Mouse (Mus musculus) forebrain, embryonic 14.5 days (tissue): Measurements from ENCODE around the gene Mtfr2. TPM values are rescaled to one million over a fixed set of nuclear protein-coding genes. Genes with fewer than 3 reads are reported as not detected.
A peak's percentile ranks its signal among the peaks of the same experiment; 100 is the strongest.

Experiments used
- ATAC-seq: fragments of 200-750 bp; cut with Nextera tagmentation; 2 replicates; pipeline ENCODE4 v1.8.0; 2017; ENCODE audit warnings: mild to moderate bottlenecking, moderate library complexity
- DNase-seq: peaks from one replicate; pipeline ENCODE4 v3.0.0-alpha.2; 2015; ENCODE audit warnings: low spot score
- H3K27ac ChIP-seq: fragments of 300-500 bp; sonication (generic); 2 replicates; pipeline ENCODE4 v1.5.1; 2014; ENCODE audit warnings: low read depth, mild to moderate bottlenecking, control low read depth, low read length, moderate library complexity
- H3K27me3 ChIP-seq: fragments of 300-500 bp; sonication (generic); replicated peaks from 2 replicates; pipeline ENCODE4 v1.6.1; 2014; ENCODE audit warnings: low read length, control low read depth, mixed read lengths; ENCODE audit not compliant: control insufficient read depth, insufficient read depth
- H3K36me3 ChIP-seq: fragments of 300-500 bp; sonication (generic); 2 replicates; pipeline ENCODE4 v1.6.1; 2014; ENCODE audit warnings: low read length, control low read depth; ENCODE audit not compliant: control insufficient read depth, insufficient read depth
- H3K4me1 ChIP-seq: fragments of 300-500 bp; sonication (generic); 2 replicates; pipeline ENCODE4 v1.6.1; 2014; ENCODE audit warnings: antibody characterized with exemption, low read length, control low read depth; ENCODE audit not compliant: control insufficient read depth, insufficient read depth
- H3K4me2 ChIP-seq: fragments of 300-500 bp; sonication (generic); 2 replicates; pipeline ENCODE4 v1.6.1; 2014; ENCODE audit warnings: mild to moderate bottlenecking, control low read depth, low read length
- H3K4me3 ChIP-seq: fragments of 300-500 bp; sonication (generic); 2 replicates; pipeline ENCODE4 v1.5.1; 2014; ENCODE audit warnings: low read depth, low read length, control low read depth
- H3K9ac ChIP-seq: fragments of 300-500 bp; sonication (generic); 2 replicates; pipeline ENCODE4 v1.6.1; 2014; ENCODE audit warnings: mild to moderate bottlenecking, low read length, control low read depth, moderate library complexity
- H3K9me3 ChIP-seq: fragments of 300-500 bp; sonication (generic); replicated peaks from 2 replicates; pipeline ENCODE4 v1.6.1; 2016; ENCODE audit warnings: low read length, control low read depth, mixed read lengths; ENCODE audit not compliant: control insufficient read depth
- WGBS: fragments of 180-500 bp; shearing (Covaris S2); extraction: QIAGEN DNeasy Blood & Tissue Kit; methylation state at CpG from one replicate; pipeline ENCODE4 v1.1.7; 2014; 5-methylcytosine and 5-hydroxymethylcytosine counted together
- polyA plus RNA-seq: library from polyadenylated mRNA; unstranded; fragments of >200 nt; fragmentation: Nextera tagmentation; extraction: Ambion mirVana; gene quantifications from 2 replicates; pipeline ENCODE4 v1.2.1, GENCODE M21; 2014

Gene Mtfr2
- polyA plus RNA-seq, 1 experiment from 2014 or later = 0.80 TPM

DNA sequence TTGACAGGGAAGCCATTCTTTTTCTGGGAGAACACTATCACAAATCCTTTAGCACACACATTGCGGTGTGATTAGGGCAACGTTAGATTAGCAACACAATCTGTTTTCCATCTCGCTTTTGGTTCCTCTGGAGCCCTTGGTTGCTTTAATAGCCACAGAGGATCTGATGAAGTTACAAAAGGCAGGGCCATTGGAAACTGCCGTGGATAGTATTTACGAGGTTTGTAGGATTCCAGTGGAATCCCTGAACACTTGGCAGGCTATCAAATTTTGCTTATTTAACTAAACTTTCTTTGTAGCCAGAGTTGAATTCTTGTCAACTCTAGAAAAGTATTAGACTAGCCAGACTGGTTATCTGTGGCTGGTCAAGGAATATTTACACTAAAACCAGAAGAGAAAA lies 47.2 kb downstream of the Mtfr2 start:
- H3K4me2 ChIP-seq = no peak overlapping the region
- H3K27me3 ChIP-seq = no peaks in the 10 kb centered on the region
- no peak overlapping the region for H3K9ac ChIP-seq
- no peak overlapping the region for H3K4me3 ChIP-seq
- H3K9me3 ChIP-seq = no peaks in the 10 kb centered on the region
- no peak for ATAC-seq
- no peaks in the 10 kb centered on the region for H3K36me3 ChIP-seq
- H3K27ac ChIP-seq = no peak overlapping the region
- no peaks in the 10 kb centered on the region for H3K4me1 ChIP-seq
- DNase-seq = no peak
- 83% methylated on average over 5 of the region's 5 CpGs for WGBS

DNA sequence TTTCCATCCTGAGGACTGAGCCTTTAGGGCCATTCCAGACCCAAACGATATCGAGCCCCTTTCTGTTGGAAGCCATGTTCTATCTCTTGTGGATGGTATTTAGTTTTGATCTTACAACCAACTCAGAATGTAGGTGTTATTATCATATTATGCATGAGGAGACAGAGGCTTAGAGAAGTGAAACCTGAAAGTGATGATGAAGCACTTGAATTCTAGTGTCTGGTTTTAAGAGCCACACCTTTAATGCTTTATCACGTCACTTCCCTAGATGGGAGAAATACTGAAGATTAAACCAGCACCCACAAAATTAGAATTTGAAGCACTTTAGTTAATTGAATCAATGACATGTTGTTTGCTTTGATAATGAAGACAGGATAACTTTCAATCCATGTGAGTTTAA lies 48.2 kb downstream of the Mtfr2 start:
- no peaks in the 10 kb centered on the region for H3K9me3 ChIP-seq
- no peak overlapping the region for H3K4me3 ChIP-seq
- H3K9ac ChIP-seq = no peak overlapping the region
- H3K4me2 ChIP-seq = no peak overlapping the region
- no peak for ATAC-seq
- H3K27ac ChIP-seq = no peak overlapping the region
- H3K4me1 ChIP-seq = no peaks in the 10 kb centered on the region
- WGBS = 93% methylated on average over 3 of the region's 3 CpGs
- H3K27me3 ChIP-seq = no peaks in the 10 kb centered on the region
- DNase-seq = no peak
- H3K36me3 ChIP-seq = no peaks in the 10 kb centered on the region

DNA sequence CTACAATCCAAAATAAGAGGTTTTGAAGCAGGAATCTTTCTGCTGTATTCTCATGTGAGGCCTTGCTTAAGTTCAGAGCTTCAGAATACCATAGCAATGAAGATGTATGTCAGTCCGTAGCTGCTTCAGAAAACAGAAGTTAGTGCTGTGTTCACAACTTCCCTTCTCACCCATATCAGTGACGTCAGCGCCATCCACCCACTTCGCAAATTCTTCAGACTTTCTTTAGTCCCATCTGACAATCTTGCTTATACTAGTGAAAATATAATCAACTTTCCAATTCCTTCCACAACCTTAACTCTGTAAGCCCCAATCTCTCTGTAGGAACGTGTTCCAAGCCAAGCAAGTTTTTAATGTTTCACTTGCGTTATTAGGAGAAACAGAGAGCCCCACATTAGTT lies 50.7 kb downstream of the Mtfr2 start:
- no peak overlapping the region for H3K9ac ChIP-seq
- H3K27me3 ChIP-seq = no peaks in the 10 kb centered on the region
- H3K9me3 ChIP-seq = no peaks in the 10 kb centered on the region
- no peak overlapping the region for H3K27ac ChIP-seq
- no peak for ATAC-seq
- H3K36me3 ChIP-seq = no peaks in the 10 kb centered on the region
- no peaks in the 10 kb centered on the region for H3K4me1 ChIP-seq
- H3K4me3 ChIP-seq = no peak overlapping the region
- 75% methylated on average over 6 of the region's 6 CpGs for WGBS
- no peak overlapping the region for H3K4me2 ChIP-seq
- DNase-seq = no peak

DNA sequence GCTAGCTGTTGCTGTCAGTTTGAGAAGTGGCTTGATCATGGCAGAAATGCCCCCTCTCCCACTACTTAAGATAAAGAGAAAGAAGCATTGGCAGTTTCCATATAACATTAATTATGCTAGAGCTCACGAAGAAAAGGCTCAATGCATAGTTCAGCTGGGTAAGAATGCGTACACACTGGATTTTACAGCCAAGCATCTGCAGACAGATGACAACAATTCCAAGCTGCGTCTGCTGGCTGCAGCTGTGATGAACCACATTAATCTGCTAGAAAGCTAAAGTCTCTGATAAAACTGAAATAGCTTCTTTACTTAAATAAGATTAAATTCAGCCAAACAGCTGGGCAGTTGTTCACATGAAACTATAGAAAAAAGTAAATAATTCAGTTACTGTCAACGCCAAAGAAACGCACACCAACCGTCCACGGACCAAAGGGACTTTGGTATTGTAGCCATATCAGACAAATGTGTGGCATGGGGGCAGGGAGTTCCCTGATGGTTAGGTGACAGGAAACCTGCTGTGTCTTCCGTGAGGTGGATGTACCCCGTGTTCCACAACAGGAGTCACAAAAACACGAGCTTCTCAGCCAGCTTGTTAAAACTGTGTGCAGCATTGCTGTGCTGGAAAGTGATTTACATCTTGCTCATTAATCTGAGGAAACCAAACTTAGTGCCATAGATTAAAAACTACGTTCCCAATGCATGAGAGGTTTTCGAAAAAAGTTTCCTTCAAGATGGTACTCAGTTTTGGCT lies 51.2 kb downstream of the Mtfr2 start:
- no peak overlapping the region for H3K9ac ChIP-seq
- H3K4me3 ChIP-seq = no peak overlapping the region
- peak; percentile 23 for DNase-seq
- H3K4me2 ChIP-seq = no peak overlapping the region
- H3K27ac ChIP-seq = no peak overlapping the region
- 61% methylated on average over 12 of the region's 12 CpGs for WGBS
- H3K36me3 ChIP-seq = no peaks in the 10 kb centered on the region
- peak; percentile 40; the same call in 1 of the 2 replicates for ATAC-seq
- H3K9me3 ChIP-seq = no peaks in the 10 kb centered on the region
- no peaks in the 10 kb centered on the region for H3K27me3 ChIP-seq
- no peaks in the 10 kb centered on the region for H3K4me1 ChIP-seq

DNA sequence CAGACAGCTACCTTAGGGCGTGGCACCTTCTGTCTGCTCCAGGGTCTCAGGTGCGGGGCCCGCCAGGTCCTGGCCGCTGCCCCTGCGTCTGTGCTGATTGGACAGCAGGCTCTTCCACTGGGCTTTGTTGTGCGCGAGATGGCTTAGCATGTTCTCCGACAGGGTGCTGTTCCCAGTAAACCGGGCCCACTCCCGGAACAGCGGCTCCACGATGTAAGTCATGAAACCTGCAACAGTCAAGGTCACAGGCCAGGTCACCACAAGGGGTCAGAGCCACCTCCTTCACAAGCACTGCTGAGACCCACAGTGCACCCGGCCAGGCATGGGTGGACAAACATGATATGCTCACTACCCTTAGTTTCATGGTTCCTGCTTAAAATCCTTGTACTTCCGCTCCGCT lies 52.8 kb downstream of the Mtfr2 start:
- no peaks in the 10 kb centered on the region for H3K36me3 ChIP-seq
- 0 out of 2 replicates have a peak overlapping the region, but pooled peaks have one; percentile 7 for H3K4me2 ChIP-seq
- 80% methylated on average over 15 of the region's 15 CpGs for WGBS
- H3K9ac ChIP-seq = no peak overlapping the region
- no peaks in the 10 kb centered on the region for H3K27me3 ChIP-seq
- no peak for ATAC-seq
- no peak for DNase-seq
- no peaks in the 10 kb centered on the region for H3K9me3 ChIP-seq
- H3K27ac ChIP-seq = no peak overlapping the region
- no peaks in the 10 kb centered on the region for H3K4me1 ChIP-seq
- no peak overlapping the region for H3K4me3 ChIP-seq

DNA sequence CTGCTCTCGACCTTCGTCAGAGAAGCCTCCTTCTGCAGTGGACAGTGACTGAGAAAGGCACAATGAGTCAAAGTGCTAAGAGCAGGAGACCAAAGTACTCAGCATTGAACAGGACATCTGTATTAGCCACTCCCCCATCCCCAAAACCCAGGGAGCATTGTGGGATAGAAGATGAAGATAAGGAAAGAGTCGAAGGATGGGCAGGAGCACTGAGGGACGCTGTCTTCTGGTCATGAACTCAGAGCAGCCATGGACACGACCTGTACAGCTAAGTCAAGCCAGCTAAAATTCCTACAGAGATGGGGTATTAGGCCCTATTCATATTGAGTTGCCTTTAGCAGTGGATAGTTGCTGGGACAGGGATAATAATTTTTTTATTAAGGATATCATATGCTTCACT lies 55.4 kb downstream of the Mtfr2 start:
- no peak for ATAC-seq
- H3K4me1 ChIP-seq = no peaks in the 10 kb centered on the region
- no peak overlapping the region for H3K27ac ChIP-seq
- 88% methylated on average over 5 of the region's 5 CpGs for WGBS
- no peak for DNase-seq
- H3K9me3 ChIP-seq = no peaks in the 10 kb centered on the region
- no peak overlapping the region for H3K4me2 ChIP-seq
- H3K36me3 ChIP-seq = no peaks in the 10 kb centered on the region
- no peak overlapping the region for H3K9ac ChIP-seq
- H3K4me3 ChIP-seq = no peak overlapping the region
- H3K27me3 ChIP-seq = no peaks in the 10 kb centered on the region

DNA sequence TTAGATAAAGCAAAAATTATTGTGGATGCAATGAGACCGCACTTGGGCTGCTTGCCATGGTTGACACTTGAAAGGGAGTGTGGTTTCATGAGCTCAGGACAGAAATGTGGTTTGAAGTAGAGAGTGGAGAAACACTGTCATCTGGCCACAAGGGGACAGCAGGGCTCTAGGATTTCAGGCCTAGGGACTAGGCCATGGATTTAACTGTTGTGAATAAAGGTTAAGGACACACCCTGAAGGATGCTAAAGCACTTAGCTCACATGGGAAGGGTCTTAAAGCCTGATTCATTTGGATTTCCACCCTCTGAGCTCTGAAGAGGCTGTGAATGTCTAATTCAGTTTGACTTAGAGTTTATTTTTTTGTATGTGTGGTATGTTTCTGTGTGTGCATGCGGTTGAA lies 57.9 kb downstream of the Mtfr2 start:
- Histone ChIP-seq H3K4me3 (no peak overlapping the region), H3K27ac (no peak overlapping the region), H3K4me2 (no peak overlapping the region), H3K4me1 (no peaks in the 10 kb centered on the region), H3K36me3 (no peaks in the 10 kb centered on the region), H3K9me3 (no peaks in the 10 kb centered on the region), H3K9ac (no peak overlapping the region), H3K27me3 (no peaks in the 10 kb centered on the region)
- ATAC-seq (peak; percentile 79; the same call in 1 of the 2 replicates), DNase-seq (peak; percentile 76)
- 91% methylated on average over 2 of the region's 2 CpGs for whole genome bisulfite sequencing

DNA sequence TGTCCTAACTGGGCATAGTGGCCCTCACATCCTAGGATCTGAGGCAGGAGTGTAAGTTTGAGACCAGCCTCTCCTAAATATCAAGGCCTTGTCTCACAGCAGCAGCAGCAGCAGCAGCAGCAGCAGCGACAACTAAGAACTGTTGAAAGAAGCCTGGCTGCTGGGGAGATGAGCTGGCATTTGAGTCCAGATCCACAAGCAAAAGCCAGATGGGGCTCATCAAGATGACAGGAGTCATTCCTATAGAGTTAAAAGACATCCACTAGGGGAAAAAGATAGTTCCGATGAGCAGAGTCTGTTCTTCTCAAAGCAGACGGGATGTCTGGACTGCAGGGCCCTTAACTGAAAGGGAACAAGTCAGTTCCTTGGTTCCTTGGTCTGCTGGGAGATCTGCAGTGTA lies 60.8 kb downstream of the Mtfr2 start:
- DNase-seq = no peak
- WGBS = 89% methylated on average over 3 of the region's 3 CpGs
- H3K4me3 ChIP-seq = no peak overlapping the region
- no peaks in the 10 kb centered on the region for H3K36me3 ChIP-seq
- H3K4me1 ChIP-seq = no peaks in the 10 kb centered on the region
- no peaks in the 10 kb centered on the region for H3K27me3 ChIP-seq
- ATAC-seq = no peak
- no peak overlapping the region for H3K4me2 ChIP-seq
- no peak overlapping the region for H3K27ac ChIP-seq
- no peaks in the 10 kb centered on the region for H3K9me3 ChIP-seq
- H3K9ac ChIP-seq = no peak overlapping the region

DNA sequence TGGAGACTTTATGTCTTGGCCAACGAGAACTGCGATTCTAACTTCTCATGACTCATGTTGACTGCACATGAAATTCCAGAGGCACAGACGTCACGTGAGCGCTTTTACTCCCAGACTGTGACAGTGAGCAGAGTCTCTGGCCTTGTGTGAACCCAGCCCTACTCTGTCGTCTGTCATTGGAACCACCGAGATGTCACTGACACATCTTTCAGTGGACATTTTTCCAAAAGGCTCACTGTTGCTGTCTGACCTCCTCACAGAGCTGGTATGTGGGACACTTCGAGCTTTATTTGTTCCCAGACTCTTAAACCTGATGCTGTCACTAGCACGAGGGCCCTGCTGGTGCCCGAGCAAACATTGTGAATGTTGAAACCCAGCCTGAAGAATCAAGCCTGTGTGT lies 61.6 kb downstream of the Mtfr2 start:
- WGBS = 91% methylated on average over 10 of the region's 10 CpGs
- DNase-seq = no peak
- no peak overlapping the region for H3K4me2 ChIP-seq
- H3K9me3 ChIP-seq = no peaks in the 10 kb centered on the region
- ATAC-seq = no peak
- H3K27ac ChIP-seq = no peak overlapping the region
- no peak overlapping the region for H3K4me3 ChIP-seq
- no peak overlapping the region for H3K9ac ChIP-seq
- no peaks in the 10 kb centered on the region for H3K27me3 ChIP-seq
- H3K4me1 ChIP-seq = no peaks in the 10 kb centered on the region
- no peaks in the 10 kb centered on the region for H3K36me3 ChIP-seq
